Mouse (Mus musculus) heart, postnatal 0 days (tissue): ENCODE measurements around the gene Uvrag. TPM values are rescaled to one million over a fixed set of nuclear protein-coding genes. Genes with fewer than 3 reads are reported as not detected.

Source experiments
- ATAC-seq: fragments of 200-750 bp; cut with Nextera tagmentation; 2 replicates; pipeline ENCODE4 v1.8.0; 2017; ENCODE audit warnings: low read depth, moderate number of reproducible peaks, moderate library complexity; ENCODE audit not compliant: insufficient read depth
- DNase-seq: peaks from one replicate; pipeline ENCODE4 v3.0.0-alpha.2; 2016; ENCODE audit warnings: low spot score
- H3K27ac ChIP-seq: fragments of 300-500 bp; sonication (generic); 2 replicates; pipeline ENCODE4 v1.5.1; 2014; ENCODE audit warnings: low read depth, mild to moderate bottlenecking
- H3K27me3 ChIP-seq: fragments of 300-500 bp; sonication (generic); 2 replicates; pipeline ENCODE4 v1.6.1; 2014; ENCODE audit warnings: low read length, mixed read lengths; ENCODE audit not compliant: control insufficient read depth, insufficient read depth
- H3K36me3 ChIP-seq: fragments of 300-500 bp; sonication (generic); replicated peaks from 2 replicates; pipeline ENCODE4 v1.6.1; 2014; ENCODE audit warnings: low read length, mixed read lengths; ENCODE audit not compliant: control insufficient read depth, insufficient read depth
- H3K4me1 ChIP-seq: fragments of 300-500 bp; sonication (generic); 2 replicates; pipeline ENCODE4 v1.6.1; 2014; ENCODE audit warnings: antibody characterized with exemption; ENCODE audit not compliant: control insufficient read depth, insufficient read depth
- H3K4me2 ChIP-seq: fragments of 300-500 bp; sonication (generic); 2 replicates; pipeline ENCODE4 v1.6.1; 2014; ENCODE audit warnings: low read depth, mild to moderate bottlenecking, low read length, moderate library complexity
- H3K4me3 ChIP-seq: fragments of 300-500 bp; sonication (generic); 2 replicates; pipeline ENCODE4 v1.5.1; 2014; ENCODE audit warnings: low read depth, low read length
- H3K9ac ChIP-seq: fragments of 300-500 bp; sonication (generic); replicated peaks from 2 replicates; pipeline ENCODE4 v1.6.1; 2014; ENCODE audit warnings: low read depth, low read length, mixed read lengths
- H3K9me3 ChIP-seq: fragments of 300-500 bp; sonication (generic); replicated peaks from 2 replicates; pipeline ENCODE4 v1.6.1; 2016; ENCODE audit warnings: low read length; ENCODE audit not compliant: control insufficient read depth
- CTCF ChIP-seq: IDR thresholded peaks from 2 replicates; pipeline ENCODE4 v1.5.1; 2016; ENCODE audit warnings: antibody characterized with exemption, control low read depth, low read depth
- EP300 ChIP-seq: IDR thresholded peaks from 2 replicates; pipeline ENCODE4 v1.6.1; 2016; ENCODE audit warnings: antibody characterized with exemption, low read depth
- WGBS: fragments of 180-500 bp; shearing (Covaris S2); extraction: QIAGEN DNeasy Blood & Tissue Kit; methylation state at CpG from one replicate; pipeline ENCODE4 v1.1.7; 2014; 5-methylcytosine and 5-hydroxymethylcytosine counted together
- polyA plus RNA-seq: library from polyadenylated mRNA; unstranded; fragments of >200 nt; fragmentation: Nextera tagmentation; extraction: Ambion mirVana; gene quantifications from 2 replicates; pipeline ENCODE4 v1.2.1, GENCODE M21; 2015
- total RNA-seq: library from RNA; depleted of rRNA; stranded (reverse); fragments of >200 nt; gene quantifications from 2 replicates; pipeline ENCODE4 v1.2.3, GENCODE M21; 2014; ENCODE audit warnings: low replicate concordance

Gene Uvrag
- total and polyA plus RNA-seq, 2 experiments from 2014 or later = 11.8 to 38.1 TPM

DNA sequence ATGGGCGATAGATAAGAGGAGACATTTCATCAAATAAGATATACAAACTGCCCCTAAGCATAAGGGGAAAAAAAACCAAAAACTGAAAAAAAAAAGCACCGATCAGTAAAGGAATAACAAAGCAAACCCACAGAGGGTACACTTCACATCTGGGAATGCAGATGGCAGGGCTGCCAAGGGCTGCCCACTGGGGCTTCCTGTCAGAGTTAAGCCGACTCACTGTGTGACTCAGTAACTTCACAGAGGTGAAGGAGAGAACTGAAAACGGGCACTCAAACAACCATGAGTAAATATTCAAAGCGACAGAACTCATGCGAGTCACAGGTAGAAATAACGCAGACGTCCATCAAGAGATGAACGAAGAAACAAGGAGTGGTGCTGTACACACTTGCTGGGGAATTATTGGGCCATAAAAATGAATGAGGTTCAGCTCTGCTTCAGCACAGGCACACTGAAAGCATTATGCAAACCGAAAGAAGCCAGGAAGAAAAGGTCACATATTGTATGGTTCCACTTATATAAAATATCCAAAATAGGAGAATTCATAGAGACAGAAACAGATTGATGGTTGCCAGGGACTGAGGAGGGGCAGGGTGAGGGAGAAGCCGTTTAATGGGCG, 164.0 kb downstream of the Uvrag start:
- Histone ChIP-seq H3K27ac (no peak overlapping the region), H3K4me3 (no peak overlapping the region), H3K27me3 (no peaks in the 10 kb centered on the region), H3K9me3 (no peaks in the 10 kb centered on the region), H3K9ac (no peak overlapping the region), H3K36me3 (peaks cover 9% of the 10 kb centered on the region), H3K4me2 (no peak overlapping the region), H3K4me1 (no peaks in the 10 kb centered on the region)
- DNase-seq (no peak), ATAC-seq (no peak)
- TF ChIP-seq EP300 = no peak
- no peak for TF ChIP-seq CTCF
- WGBS = 84% methylated on average over 12 of the region's 12 CpGs

DNA sequence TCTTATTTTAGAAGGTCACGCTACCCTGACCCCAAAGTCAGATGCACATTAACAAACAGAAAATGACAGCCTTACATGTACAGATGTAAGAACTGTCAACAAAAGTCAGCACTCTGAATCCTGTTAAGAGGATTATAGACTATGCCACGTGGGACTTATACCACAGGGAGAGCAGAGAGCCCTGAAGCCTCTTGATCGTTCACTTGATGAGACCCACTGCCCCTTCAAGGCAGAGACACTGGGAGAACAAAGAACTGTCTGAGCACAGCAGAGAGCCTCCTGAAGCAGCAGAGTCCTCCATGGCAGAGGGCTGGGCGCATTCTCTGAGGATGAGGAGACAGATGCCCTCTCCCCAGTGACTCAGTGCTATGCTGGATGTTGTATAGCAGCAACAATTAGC, 166.4 kb downstream of the Uvrag start:
- Histone ChIP-seq H3K9me3 (no peaks in the 10 kb centered on the region), H3K36me3 (peaks cover 9% of the 10 kb centered on the region), H3K4me2 (no peak overlapping the region), H3K9ac (no peak overlapping the region), H3K27ac (no peak overlapping the region), H3K27me3 (no peaks in the 10 kb centered on the region), H3K4me3 (no peak overlapping the region), H3K4me1 (no peaks in the 10 kb centered on the region)
- WGBS = 67% methylated on average over 4 of the region's 4 CpGs
- no peak for DNase-seq
- no peak for TF ChIP-seq CTCF
- no peak for TF ChIP-seq EP300
- ATAC-seq = no peak

DNA sequence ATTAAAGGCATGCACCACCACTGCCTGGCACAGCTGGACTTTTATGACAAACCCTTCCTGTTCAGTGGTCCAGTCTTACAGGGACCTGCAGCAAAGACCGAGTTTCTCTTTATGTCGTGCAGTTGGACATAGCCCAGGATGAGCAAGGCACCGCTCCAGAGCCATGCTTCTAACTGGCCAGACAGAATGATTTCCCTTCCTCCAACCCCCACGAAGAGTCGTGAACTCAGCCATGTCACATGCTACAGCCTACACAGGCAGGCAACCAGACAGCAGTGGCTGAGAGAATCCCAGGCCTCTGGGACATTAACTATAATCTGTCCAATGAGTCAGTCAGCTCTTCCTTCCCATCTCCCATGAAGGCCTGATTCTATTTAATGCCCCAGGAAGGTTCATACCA, 170.2 kb downstream of the Uvrag start:
- WGBS = 43% methylated on average over 5 of the region's 5 CpGs
- H3K9ac ChIP-seq = no peak overlapping the region
- no peaks in the 10 kb centered on the region for H3K9me3 ChIP-seq
- H3K4me3 ChIP-seq = no peak overlapping the region
- peaks cover 8% of the 10 kb centered on the region; the same call in 1 of the 2 replicates for H3K4me1 ChIP-seq
- DNase-seq (no peak), ATAC-seq (peak; percentile 24; the same call in 1 of the 2 replicates)
- H3K27ac ChIP-seq = no peak overlapping the region
- no peaks in the 10 kb centered on the region for H3K27me3 ChIP-seq
- H3K4me2 ChIP-seq = no peak overlapping the region
- H3K36me3 ChIP-seq = no peaks in the 10 kb centered on the region
- TF ChIP-seq EP300 (no peak), CTCF (no peak)

DNA sequence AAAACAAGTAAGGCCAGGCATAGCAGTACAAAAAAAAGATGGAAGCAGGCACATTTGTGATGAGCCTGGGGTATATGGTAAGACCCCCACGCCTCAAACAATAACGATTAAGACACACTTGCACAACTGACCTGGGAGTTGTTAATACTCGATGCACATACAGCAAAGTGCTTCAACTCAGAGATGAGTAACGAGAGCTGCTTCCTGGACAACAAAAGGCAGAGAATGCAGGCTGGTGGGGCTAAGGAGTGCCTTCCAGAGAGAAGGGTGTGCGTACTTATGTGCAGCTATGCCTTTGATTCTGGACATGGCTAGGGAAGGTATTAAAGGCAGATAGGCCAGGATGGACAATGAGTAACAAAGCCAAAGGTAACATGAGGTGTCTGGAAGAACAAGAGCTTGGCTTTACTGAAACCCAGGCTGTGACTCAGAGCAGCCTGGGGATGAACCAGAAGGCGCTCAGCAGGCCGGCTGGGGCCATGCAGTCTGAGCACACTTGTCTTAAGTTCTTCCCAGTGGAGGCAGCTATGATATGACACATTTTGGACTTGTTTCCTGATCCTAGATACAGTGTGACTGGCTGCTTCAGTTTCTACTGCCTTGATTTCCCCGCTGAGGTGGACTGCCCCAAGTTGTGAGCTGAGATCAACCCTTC, 172.1 kb downstream of the Uvrag start:
- ATAC-seq (no peak), DNase-seq (no peak)
- no peak for TF ChIP-seq EP300
- TF ChIP-seq CTCF = no peak
- no peaks in the 10 kb centered on the region for H3K36me3 ChIP-seq
- H3K9ac ChIP-seq = no peak overlapping the region
- peaks cover 8% of the 10 kb centered on the region; the same call in 1 of the 2 replicates for H3K4me1 ChIP-seq
- H3K27ac ChIP-seq = no peak overlapping the region
- H3K4me3 ChIP-seq = no peak overlapping the region
- no peak overlapping the region for H3K4me2 ChIP-seq
- H3K9me3 ChIP-seq = no peaks in the 10 kb centered on the region
- no peaks in the 10 kb centered on the region for H3K27me3 ChIP-seq
- 78% methylated on average over 8 of the region's 8 CpGs for WGBS

DNA sequence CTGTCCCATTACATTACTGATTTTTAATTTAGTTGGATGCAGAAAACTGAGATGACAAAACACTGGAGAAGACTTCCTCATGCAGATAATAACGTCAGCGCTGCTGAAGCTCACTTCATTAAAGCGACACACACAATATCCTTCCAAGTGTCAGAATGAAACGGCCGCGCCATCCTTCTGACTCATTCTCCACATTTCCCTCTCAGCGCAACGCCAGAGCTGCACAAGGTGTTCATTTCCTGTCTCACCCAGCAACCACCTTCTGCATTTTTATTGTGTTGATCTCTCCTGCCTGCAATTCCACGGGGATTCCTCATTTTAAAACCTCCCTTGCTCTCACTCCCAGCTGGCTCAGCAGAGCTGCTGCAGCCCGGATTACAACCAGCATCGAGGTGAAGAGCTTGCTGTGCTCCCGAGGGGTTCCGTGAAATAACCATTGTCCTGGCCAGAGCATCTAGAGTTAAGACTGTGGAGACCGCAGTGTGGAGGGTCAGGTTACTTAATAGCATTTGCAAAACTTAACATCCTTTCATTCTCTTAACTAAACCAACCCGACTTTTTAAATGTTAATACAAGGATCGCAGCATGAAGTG, 172.8 kb downstream of the Uvrag start:
- no peak for DNase-seq
- TF ChIP-seq EP300 (no peak), CTCF (no peak)
- H3K36me3 ChIP-seq = no peaks in the 10 kb centered on the region
- WGBS = 30% methylated on average over 16 of the region's 16 CpGs
- no peak for ATAC-seq
- H3K27me3 ChIP-seq = no peaks in the 10 kb centered on the region
- H3K4me1 ChIP-seq = peaks cover 8% of the 10 kb centered on the region; the same call in 1 of the 2 replicates
- H3K27ac ChIP-seq = no peak overlapping the region
- no peak overlapping the region for H3K4me3 ChIP-seq
- no peaks in the 10 kb centered on the region for H3K9me3 ChIP-seq
- no peak overlapping the region for H3K9ac ChIP-seq
- peak overlapping the region; percentile 2 for H3K4me2 ChIP-seq
